Mouse (Mus musculus): ENCODE measurements around the gene Abcb1b.
"Not testable (repeated sequence)": the region's sequence is repeated elsewhere in the genome, so short reads cannot be mapped to it uniquely, and the experiment has no call there.

Gene Abcb1b

GRCm38 (mm10) chr5:8797987-8798751 is at the start of gene Abcb1b:
Gene Abcb1b (plus strand): TSS chr5:8798147.
- peak; percentile 17 to 39 for DNase-seq (ENCODE audit: low read depth in 2 of 2, low spot score in 2 of 2)

DNA sequence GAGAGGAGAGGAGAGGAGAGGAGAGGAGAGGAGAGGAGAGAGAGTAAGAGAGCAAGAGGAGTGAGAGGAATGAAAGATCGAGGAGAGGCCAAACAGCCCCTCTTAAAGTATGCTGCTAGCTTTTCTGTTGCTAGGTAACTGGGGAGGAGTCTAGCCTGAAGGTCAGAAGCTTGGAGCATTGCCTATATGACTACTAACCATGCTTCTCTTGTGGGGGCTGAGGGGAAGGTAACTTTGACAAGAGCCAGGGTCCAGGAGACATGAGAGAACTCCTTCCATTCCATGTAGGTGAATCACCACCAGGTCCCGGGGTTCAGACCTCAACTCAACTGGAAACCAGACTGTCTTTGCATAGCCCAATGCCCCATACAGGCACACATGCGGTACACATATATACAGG is 25.1 kb upstream of the Abcb1b start:
- no peak for DNase-seq (ENCODE audit: low read depth in 2 of 2, low spot score in 2 of 2)

- DNase-seq (ENCODE audit: low read depth in 2 of 2, low spot score in 2 of 2) = no peak
Observed at GRCm38 (mm10) chr5:8778311-8778710, 19.6 kb upstream of the Abcb1b start.

DNA sequence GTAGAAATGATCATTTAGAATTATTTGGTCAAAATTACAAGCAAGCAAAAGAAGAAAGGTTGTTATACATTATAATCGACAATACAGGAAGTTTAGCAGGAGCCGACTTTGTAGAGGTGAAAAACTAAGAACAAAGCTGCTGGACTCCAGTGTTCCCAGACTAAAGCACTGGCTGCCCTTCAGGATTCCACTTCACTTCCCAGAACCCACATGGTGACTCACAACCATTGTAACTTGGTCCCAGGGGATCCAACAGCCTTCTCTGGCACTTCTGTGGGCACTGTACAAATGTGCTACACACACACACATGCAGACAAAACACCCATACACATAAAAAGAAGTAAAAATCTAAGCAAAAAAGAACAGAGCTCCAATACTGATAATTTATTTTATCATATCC is 19.2 kb upstream of the Abcb1b start:
- DNase-seq (ENCODE audit: low read depth in 2 of 2, low spot score in 2 of 2) = no peak

DNA sequence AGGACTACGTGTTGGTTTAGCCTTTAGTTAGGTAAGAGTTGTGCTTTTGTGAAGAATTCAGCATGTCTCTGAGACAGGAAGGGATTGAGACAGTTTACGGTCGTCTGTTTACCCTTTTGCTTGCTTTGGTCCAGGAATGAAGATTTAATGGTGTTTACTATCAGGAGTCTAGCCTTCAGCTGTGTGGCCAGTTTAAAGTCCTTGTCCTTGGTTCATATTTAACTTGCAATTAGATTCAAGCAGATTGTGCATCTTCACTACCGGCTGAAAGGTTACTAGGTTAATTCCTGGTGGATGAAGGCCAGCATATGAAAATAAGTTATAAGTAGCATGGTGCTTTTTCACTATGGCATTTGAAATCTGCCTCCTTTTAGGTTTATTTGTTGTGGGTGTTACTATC is 5.7 kb upstream of the Abcb1b start:
- DNase-seq (ENCODE audit: low read depth in 2 of 2, low spot score in 2 of 2) = no peak

- DNase-seq (ENCODE audit: low read depth in 2 of 2, low spot score in 2 of 2) = no peak
Observed at GRCm38 (mm10) chr5:8798752-8799115, 787 bp downstream of the Abcb1b start.

GRCm38 (mm10) chr5:8805742-8806141 is 7.8 kb downstream of the Abcb1b start:
- no peak for DNase-seq (ENCODE audit: low read depth in 2 of 2, low spot score in 2 of 2)

- peak in 1 of 2 experiments; percentile 6 for DNase-seq (ENCODE audit: low read depth in 2 of 2, low spot score in 2 of 2)
Observed at GRCm38 (mm10) chr5:8807137-8808004, 9.4 kb downstream of the Abcb1b start.

- no peak for DNase-seq (ENCODE audit: low read depth in 2 of 2, low spot score in 2 of 2)
Observed at GRCm38 (mm10) chr5:8813872-8814271, 15.9 kb downstream of the Abcb1b start.

GRCm38 (mm10) chr5:8819635-8820591 is 22.0 kb downstream of the Abcb1b start:
- DNase-seq (ENCODE audit: low read depth in 2 of 2, low spot score in 2 of 2) = no peak

GRCm38 (mm10) chr5:8820592-8821104 is 22.7 kb downstream of the Abcb1b start:
- DNase-seq (ENCODE audit: low read depth in 2 of 2, low spot score in 2 of 2) = not testable (repeated sequence)

DNA sequence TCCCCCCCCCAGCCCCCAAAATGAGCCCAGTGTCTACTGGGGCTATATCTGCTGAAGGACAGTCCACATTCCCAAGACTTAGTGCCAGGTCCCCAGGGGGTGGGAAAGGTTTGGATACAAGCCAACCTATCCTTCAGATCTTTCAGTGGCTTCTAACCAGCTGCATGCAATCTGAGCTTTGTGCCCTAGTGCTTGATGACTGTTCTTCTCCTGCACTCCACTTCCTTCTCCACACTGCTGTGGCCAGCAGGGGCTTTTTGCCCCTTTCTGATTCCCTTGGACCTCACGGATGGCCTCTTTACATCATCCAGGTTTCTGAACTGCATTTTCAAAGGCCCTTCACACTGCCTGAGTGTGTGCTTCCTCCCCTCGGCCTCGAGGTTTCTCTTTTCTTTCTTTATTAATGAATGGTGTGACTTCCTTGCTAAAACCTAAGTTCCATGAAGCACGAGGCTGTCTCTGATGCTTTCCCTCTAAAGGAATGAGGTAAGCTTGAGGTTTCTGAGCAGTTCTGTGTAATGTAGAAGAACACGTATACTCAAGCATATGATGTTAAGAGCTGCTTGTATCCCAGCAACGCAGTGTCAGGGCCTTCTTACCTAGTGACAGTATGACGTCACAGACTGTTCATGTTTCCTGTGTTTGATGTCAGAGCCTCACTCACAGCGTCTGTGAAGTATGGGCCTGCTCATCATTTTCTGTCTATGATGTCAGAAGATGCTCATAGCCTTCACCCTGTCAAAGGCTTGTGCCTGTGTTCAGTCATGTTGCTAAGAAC is 40.9 kb downstream of the Abcb1b start:
- DNase-seq (ENCODE audit: low read depth in 2 of 2, low spot score in 2 of 2) = peak in 1 of 2 experiments; percentile 6

DNA sequence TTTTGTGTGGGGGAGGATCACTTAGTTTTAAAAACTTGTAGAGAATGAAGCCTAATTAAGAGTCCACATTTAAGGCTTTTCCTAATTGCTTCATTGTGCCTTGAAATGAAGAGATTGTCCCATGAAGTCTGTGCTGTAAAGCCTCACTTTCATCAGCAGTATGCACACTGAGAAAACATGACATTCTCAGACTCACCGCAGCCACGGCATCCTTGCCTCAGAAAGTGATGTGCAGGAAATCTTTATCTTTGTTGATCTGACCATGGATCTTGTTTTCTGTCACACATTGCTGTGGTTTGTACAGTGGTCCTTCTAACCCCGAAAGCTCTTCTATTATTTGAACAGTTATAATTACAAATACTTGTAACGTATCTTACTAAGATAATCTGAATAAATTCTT is 41.7 kb downstream of the Abcb1b start:
- DNase-seq (ENCODE audit: low read depth in 2 of 2, low spot score in 2 of 2) = no peak

DNA sequence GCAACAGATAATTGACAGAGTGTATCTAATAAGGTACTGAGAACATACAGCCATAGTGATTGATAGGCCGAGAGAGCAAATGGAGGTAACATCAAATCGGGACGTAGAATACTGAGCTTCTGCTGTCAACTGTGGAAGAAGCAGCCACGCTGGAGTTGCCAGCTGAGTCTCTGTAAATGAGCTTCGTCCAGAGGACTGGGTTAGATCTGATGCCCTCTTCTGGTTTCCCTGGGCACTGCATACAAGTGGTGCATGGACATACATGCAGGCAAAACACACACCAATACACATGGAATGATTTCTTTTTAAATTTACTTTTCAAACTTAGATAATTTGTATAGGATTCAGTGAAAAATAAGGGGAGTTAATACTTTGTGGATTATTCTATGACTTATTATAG is 42.9 kb downstream of the Abcb1b start:
- DNase-seq (ENCODE audit: low read depth in 2 of 2, low spot score in 2 of 2) = peak; percentile 56 to 83

GRCm38 (mm10) chr5:8842815-8843214 is 44.9 kb downstream of the Abcb1b start:
- DNase-seq (ENCODE audit: low read depth in 2 of 2, low spot score in 2 of 2) = no peak

DNA sequence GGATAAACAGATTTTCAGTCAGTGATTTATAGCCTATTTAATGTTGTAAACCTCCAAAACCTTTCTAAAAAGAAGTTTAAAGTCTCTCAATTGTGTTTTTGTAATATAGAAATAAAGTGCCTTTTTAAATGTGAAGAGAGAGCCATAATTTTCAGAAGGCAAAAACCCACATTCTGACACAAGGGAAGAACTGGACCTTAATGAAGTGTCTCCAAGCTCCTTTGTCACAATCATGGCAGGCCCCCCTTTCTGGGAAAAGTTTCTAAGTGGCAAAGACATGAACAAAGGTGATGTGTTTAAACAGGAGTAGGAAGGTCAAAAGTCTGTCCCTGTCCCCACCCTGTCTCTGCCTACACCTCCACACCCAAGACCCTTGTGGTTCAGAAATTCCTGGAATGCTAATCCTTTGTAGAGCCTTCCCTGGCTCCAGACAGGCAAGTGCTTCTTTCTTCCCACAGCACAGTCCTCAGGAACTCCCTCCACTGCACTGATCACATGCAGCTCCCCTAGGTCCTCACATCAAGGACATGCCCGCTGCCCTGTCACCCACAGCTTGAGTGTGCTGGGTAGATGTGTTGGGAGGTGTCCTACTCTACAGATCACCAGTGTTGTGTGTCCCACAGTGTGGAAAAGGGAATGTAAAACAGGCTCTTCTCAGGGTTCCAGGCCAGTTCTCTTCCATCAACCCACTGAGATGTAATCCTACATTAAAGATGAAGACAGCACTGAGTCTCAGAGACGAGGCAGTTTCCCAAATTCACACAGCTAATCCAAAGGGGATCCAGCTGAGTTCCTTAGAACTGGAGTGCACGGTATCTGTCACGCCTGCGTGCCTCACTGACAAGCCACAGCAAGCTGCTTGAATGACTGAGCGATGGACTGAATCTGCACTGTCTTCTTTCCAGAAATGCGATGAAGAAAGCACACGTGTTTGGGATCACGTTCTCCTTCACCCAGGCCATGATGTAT is 50.9 kb downstream of the Abcb1b start:
- DNase-seq (ENCODE audit: low read depth in 2 of 2, low spot score in 2 of 2) = not testable (repeated sequence)

DNA sequence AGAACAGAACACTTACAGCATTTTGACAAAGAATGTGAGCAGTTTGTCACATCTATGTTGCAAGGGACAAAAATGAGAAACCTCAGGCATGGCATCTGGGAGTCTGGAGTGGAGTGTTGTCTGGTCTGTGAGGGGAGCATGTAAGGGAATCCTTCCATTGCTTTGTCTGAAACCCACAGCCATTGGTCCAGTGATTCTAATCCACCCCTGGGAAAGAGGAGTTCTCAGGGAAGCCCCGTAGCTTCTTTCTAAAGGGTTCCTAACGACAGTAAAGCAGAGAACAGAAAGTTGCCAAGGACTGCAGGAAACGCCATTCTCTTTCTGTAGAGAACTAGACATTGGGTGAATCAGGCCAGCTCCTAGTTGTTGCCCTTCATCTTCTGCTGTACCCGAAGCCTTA is 52.9 kb downstream of the Abcb1b start:
- no peak for DNase-seq (ENCODE audit: low read depth in 2 of 2, low spot score in 2 of 2)

DNA sequence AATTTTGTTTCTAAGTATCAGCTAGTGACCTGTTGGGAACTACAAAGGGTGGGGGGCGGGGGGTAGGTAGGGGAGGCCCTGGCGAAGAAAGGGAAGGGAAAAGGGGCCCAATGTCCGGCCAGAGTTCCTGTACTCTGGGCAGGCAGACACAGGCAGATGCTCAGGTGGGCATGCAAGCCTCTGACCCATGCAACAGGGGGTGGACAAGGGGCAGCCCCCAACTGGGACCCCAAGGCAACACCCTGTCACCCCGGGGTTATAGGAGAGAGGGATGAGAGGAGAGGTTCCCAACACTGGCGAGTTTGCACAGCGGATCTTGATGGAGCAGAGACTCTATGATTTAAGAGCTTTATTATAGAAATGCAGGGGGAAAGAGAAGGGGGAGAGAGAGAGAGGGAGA is 59.3 kb downstream of the Abcb1b start:
- DNase-seq (ENCODE audit: low read depth in 2 of 2, low spot score in 2 of 2) = no peak

GRCm38 (mm10) chr5:8861811-8862210 is 63.9 kb downstream of the Abcb1b start:
- DNase-seq (ENCODE audit: low read depth in 2 of 2, low spot score in 2 of 2) = no peak

Measured in CD8-positive naive resting alpha-beta T cell, adult 2 months (primary cell).